Mouse (Mus musculus) urinary bladder, postnatal 25 days (tissue): ENCODE data around the gene Ptprm.
A peak's percentile ranks its signal among the peaks of the same experiment; 100 is the strongest.

ENCODE experiments used
- DNase-seq: peaks from one replicate; pipeline ENCODE4 v3.0.0; 2022; ENCODE audit warnings: low spot score

Gene Ptprm

DNA sequence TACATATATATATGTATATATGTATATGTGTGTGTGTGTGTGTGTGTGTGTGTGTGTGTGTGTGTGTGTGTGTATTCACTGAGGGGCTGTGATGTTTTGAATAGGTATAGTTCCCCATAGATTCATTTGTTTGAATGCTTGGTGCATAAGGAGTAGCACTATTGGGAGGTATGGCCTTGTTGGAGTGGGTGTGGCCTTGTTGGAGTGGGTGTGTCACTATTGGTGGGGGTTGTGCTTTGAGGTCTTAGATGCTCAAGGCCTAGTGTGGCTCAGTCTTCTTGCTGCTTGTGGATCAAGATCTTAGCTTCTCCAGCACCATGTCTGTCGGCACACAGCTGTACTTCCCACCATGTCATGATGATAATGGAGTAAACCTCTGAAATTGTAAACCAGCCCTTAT lies 138.9 kb downstream of the Ptprm start:
- no peak for DNase-seq

DNA sequence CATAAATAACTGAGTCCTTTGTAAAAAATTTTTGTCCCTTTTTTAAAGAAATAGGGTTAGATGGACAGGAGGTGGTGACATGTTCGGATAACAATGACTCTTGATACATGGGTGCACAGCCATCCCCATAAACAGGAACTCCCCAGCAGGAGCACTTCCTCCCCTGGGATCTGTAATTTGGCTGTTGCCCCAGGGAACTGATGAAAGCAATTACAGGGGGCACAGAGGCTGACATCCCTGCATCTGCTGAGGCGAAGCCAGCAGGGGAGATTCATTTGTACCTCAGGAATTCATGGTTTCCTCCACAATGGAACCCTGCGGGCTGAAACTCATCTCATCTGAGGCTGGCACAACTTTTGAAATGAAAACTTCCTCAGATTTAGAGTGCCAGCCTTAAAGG lies 140.5 kb downstream of the Ptprm start:
- DNase-seq, result no peak

DNA sequence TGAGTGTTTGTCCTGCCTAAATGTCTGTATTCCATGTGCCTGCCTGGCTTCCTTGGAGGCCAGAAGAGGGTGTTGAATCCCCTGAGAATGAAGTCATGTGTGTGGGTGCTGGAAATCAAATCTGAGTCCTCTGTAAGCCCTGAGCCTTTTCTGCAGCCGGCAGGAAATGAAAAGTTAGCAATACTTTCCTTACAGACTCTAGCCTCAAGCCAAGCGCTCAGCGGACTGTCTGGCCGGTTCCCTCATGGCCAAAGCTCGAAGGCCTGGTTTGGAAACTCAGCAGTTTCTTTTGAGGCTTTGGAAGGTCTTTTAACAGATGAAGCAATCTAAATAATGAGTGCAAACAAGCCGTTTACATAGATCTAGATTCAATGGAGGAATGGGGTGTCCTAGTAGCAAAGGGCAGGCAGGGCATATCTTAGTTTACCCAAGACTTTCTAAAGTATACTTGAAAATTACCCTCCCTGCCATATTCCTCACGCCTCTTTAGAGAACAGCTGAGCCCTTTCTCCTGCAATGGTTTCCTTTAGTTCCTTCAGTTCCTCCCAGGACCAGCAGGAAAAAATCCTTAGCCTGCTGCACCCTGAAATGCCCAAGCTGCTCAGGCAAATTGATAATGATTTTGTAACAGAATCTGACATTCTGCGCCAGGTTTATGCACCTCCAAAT lies 144.4 kb downstream of the Ptprm start:
- no peak for DNase-seq

DNA sequence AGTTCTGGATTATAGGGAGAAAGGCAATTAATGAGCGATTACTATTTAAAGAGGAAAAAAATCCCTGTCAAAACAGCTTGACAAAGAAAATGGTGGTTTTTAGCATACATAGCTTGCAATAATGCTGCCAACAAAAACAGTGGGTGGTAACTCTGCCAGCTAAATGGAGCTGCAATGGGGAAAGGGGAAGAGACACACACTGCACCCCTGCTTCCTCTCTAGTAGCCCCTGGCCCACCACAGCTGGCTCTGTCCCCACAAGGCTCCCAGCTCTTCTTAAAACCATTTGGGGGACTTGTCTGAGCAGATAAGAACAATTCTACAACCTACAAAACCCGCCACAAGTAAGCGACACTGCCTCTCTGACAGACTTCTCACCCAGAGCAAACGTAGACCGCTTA lies 145.7 kb downstream of the Ptprm start:
- no peak for DNase-seq

DNA sequence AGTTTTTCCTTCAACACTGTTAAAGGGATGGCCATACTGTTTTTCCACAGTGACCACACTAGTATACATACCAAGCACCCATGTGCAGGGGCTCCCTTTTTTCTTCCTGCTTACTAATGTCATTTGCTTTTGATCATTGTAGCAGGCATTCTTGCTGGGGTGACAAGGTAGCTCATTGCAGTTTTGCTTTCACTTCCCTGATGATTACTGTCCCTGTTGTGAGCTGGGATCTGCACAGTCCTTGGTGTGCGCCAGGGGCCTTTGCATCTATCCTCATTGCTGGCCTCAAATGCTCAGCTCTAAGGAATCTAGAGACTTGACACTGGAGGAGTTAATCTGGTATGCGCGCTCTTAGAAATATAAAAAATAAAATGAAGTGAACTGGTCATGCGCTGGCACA lies 147.3 kb downstream of the Ptprm start:
- no peak for DNase-seq

DNA sequence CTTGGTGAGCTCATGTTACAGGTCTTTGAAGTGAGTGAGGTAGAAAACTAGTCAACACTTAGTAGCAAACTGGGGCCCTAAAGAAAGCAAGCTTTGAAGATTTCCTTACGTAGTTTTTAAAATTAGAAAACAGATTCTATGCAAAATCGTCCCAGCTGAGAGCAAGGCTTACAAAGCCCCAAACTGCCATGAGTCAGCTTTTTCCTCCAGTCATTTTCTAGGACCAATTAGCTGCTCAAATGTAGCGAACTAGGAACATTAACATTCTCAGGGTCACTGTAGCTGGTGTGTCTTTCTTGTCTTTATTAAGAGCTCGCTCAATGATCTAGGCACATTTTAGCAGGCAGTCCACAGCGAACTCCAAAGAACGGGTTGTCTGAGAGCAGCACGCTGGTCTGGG lies 153.1 kb downstream of the Ptprm start:
- no peak for DNase-seq

DNA sequence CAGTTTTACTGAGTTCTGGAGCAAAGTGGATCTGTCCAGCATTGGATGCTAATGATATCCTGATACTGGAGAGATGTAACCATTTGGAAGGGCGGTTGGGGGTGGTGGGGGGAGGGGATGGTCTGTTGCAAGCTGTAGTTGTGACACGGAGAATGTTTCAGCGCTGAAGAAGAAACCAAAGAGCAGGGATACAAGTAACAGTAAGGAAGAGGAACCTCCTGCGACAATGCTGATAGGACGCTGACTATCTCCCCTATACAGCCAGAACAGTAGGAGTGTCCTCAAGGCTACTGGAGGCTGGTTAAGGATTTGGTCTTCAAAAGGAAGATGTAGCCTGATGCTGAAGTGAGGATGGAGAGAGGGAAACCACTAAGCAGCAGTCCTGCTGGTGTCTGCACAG lies 160.5 kb downstream of the Ptprm start:
- no peak for DNase-seq

DNA sequence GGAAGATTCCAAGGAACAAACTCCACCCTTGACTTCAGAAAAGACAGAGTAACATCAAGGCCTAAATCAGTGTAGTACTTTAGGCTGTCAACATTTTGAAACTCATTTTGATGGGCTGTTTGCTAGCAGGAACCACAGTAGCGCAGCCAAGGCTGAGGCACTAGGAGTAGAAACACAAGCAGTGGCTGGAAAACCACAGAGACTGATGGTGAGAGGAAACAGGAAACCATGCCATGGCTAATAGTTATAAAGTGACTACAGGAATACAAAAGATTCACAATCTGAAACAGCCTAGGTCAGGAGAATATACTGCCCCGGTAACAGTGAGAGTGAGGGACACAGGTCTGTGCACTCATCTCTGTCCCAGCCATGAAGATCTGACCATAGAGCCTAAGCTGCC lies 165.7 kb downstream of the Ptprm start:
- no peak for DNase-seq

DNA sequence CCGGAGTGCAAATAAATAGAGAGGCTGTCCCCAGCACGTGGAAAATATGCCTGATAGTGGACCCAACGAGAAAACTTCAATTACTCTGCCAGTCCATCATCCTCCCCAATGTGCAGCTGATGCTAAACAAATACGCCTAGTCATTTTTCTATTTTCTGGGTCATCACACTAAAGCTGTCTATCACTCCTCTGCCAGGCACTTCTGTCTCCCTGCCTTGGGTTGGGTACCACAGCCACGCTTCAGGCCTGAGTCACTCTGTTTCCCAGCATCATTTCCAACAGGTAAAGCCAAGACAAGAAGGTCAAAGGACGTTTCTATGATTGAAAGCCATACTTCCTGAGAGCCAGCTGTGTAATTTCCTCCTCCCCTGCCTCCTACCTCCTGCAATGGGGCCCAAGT lies 167.4 kb downstream of the Ptprm start:
- DNase-seq, result no peak

DNA sequence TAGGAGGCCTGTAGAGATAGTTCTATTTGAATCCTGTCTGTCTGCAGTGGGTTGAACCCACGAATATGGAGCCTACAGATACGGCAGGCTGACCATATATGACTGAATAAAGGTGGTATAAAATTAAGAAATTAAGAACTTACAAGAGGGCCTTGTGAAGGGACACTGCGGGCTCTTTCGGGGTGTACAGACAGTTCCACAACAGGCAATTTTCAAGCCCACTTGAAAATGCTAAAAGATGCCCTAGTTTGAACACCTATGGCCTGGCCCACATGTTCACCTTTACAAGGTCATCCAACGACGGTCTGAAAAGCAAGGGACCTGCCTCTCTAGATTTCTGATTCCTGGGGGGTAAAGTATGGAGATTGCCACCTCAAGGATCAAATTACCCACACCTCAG lies 168.3 kb downstream of the Ptprm start:
- DNase-seq, result no peak

DNA sequence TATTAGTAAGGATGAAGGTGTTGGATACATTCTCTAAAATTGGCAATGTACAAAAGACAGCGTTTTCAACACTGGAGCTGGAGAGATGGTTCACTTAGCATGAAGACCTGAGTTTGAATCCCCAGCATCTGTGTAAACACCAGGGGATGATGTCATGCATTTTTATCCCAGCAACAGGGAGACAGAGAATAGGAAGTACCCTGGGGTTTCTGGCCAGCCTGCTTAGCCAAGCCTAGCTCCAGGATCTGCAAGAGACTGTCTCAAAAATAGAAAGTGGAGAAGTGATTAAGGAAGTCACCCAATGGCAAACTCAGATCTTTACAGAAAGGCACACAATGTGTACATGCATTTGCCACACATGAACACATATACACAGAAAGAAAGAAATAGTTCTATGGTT lies 174.8 kb downstream of the Ptprm start:
- no peak for DNase-seq

DNA sequence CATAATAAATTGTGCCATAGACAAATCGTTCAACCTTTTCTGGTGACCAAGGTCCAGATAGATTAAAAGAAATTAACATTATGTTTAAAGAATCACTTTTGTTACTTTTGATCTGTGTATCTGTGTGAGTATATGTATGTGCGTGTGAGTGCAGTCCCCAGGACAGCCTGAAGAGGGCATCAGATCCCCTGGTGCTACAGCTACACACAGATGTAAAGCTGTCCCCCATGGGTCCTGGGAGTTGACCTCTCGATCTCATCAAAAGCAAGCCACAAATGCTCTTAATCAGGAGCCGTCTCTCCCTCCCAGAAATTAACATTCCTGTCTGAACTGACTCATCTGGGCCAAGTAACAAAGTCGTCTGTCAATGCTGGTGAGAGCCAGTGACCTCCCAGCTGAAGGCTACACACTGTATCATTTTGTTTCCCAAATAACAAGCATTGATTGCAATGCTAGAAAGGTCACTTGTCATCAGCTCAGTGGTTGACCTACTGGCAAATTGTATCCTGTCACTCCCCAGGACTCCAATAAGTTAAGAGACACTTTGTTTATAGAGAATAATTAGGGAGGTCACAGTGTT lies 175.5 kb downstream of the Ptprm start:
- no peak for DNase-seq

DNA sequence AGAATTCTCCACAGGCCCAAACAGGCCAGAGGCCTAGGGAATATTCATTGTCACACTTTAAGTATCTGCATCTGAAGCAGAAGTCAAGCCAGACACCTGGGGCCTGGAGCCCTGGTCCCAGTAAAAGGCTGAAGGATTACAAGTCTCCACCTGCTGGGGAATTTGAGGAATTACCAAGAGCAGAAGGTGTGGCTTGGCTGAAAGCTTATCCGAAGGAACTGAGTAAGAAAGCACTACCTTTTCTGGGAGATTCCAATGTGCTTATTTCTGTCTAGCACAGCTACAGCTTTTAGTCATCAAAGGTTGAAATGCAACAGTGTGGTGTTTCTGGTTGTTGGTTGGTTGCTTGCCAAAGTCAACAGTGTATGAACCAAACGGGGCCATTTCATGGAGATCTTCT lies 178.4 kb downstream of the Ptprm start:
- DNase-seq, result peak; percentile 11

DNA sequence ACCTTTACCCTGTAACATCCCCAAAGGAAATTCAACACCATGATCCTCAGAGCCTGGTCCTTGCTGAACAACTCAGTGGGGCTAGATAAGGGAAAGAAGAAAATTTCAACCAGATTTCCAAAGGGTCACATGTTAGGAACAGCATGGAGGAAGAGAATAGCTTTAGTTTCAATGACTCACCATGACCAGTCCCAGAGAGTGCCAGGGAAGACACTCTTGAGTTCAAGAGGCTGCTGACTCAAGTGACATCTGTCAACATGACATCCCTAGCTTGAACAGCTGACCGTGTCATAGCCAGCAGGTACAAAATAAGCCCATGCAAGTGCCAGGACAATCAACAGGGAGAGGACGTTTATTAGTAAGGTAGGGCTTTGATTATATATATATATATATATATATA lies 182.9 kb downstream of the Ptprm start:
- no peak for DNase-seq

DNA sequence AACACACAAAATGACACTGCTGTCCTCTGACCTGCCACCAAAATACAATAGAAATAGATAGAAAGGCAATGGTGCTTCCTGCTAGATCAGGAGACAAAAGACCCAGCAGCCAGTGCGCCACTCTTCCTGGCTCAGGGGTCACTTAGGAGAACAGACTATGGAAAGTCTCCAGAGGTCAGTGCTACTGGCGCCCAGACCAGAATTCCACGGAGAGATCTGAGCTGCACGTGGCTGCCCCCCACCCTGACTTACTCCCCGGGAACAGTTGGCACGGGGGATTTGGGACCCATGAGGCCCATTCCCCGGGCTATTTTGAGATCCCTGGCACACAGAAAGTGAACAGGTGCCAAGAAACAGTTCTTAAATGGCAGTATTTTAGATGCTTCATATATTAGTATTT lies 183.6 kb downstream of the Ptprm start:
- no peak for DNase-seq

DNA sequence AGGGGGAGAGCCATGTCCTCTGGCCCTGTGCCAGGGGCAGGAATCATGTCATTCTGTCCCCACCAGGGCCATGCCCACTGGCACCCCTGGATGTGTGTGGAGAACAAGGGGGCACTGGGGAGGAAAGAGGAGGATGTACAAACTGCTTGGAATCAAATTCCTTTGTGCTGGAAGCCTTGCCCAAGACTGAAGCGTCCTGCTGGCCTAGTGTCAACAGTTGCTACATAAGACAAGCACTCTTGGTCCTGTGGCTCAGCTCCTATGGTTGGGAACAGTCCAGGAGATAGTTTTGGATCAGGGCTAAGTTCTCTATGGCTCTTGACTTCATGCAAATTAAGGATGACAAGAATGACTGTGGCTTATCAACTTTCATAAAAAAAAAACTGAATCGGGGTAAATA lies 188.4 kb downstream of the Ptprm start:
- no peak for DNase-seq

DNA sequence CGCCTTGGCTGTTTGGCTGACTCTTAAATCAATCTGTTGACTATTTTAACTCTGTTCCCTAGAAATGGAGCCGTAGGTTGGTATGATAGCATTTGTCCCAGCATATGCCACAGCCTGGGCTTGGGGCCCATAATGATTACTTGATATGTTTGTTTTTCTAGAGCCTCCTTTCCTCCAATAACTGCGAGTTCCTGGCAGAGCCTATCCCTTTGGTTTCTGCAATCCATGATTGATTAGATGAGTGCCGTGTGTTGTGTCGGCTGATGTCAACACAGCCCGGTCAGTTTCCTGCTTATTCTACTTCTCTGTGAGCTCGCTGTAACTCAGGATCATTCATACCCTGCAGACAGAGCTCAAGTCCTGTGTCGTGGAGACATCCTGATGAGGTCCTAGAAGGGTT lies 194.6 kb downstream of the Ptprm start:
- no peak for DNase-seq

DNA sequence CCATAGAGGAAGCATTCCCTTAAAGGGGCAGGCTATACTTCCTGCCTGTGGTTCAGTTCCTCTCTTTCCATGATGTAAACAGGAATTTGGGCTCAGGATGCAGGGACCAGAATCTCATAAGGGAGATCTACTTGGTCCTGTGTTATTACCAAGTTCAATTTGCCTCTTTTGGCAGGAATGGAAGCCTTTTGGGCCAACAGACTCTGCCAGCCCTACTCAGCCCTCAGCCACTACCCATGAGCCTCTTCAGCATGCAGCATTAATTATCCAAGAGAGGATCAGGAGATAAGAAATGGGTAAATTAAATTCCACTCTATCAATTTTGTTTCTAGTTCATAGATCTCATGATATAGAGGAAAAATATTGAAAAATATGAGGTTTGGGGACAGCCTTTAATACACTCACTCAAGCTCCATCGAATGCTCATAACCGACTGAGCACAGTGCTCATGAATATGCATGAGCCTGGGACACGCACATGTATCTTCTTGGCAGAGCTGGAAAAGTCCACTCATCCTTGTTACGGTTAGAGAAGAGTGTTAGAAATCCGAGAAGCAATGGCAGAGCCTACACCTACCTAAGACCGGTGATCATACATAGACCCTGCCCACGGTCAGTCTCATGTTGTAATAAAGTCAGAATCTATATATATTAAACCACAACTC lies 197.0 kb downstream of the Ptprm start:
- DNase-seq, result no peak

DNA sequence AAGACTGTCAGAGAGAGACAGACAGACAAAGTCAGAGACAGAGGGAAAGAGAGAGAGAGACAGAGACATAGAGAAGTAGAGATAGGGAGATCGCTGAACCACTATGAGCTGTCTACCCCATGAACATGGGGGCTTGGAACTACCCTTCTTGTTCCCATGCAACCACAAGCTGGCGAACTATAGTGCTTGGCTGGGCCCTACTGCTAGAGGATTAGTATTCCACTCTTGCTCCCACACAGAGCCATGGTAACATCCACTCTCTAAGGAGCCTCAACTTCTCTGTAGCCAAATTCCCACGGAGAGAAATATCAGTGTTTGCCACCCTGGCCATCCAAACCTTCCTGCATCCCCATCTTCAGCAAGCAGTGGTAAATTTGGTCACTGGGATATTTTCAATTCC lies 202.0 kb downstream of the Ptprm start:
- no peak for DNase-seq

DNA sequence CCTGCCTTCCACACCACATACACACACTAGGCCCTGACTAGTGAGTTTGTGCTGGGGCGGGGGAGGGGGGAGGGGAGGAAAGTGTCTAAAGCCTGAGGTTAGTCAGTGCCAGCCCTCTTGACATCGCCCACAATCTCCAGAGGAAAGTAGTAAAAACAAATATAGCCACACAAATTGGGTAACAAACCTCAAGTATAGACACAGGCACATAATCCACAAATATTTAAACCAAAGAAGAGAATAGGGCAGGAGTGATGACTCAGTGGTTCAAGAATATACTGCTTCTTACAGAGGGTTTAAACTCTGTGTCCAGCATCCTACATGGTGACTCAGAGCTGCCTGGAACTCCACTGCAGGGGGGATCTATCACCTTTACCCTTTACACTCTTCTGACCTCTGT lies 203.8 kb downstream of the Ptprm start:
- DNase-seq, result no peak

DNA sequence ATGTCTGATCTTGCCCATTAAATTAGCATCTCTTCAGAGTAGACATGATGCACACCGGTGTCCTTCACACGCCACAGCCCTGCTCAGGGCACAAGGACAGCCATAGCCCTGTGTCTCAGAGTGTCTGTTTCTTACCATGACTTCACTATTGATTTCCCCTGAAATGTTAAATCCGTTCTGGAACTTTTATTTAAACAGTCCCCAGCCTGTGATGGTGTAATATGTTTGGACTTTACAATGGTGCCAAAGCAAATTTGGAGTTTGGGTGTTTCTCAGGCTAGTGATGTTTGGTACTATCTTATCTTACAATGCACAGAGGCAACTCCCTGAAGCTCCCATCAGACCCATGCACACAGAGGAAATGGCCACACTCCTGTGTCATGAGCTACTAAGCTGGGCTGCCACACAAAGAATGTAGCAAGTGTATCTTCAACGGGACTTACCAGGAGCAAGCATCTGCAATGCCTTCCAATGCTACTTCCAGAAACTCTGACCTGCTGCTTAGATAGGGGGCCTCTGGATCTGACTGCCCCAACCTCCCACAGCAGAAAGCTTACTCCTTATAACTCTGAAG lies 212.0 kb downstream of the Ptprm start:
- no peak for DNase-seq

DNA sequence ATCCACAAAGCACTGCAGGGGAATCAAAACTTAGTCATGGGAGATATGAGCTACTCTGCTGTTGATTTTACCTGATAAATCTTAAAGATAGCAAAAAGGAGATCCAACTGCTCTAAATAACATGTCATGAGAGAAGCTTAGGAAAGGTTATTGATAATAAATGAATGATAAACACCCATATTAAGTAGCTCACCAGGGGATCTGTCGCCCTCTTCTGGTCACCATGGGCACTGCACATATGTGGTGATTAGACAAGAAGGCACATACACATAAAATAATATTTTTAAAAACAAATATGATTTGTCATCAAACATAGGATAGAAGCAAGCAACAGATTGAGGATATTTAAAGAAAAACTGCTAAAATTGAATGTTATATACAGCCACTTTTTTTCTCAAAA lies 213.8 kb downstream of the Ptprm start:
- no peak for DNase-seq

DNA sequence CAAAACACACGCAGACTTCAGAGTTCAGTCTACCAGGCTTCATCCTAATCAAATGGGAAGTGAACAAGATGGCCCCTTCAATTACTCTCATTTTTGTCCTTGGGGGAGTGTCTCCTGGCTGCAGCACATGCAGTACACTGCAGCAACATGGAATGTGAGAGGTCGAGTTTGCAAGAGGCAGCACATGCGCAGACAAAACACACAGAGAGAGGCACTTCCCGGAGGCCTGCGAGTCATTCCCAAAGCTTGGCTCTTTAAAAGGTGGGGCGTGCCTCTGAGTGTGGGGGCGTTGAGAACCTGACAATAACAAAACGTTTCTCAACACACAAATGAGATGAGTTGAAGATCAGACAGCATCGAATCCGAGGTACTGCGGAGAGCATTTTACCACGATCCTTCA lies 215.3 kb downstream of the Ptprm start:
- no peak for DNase-seq

DNA sequence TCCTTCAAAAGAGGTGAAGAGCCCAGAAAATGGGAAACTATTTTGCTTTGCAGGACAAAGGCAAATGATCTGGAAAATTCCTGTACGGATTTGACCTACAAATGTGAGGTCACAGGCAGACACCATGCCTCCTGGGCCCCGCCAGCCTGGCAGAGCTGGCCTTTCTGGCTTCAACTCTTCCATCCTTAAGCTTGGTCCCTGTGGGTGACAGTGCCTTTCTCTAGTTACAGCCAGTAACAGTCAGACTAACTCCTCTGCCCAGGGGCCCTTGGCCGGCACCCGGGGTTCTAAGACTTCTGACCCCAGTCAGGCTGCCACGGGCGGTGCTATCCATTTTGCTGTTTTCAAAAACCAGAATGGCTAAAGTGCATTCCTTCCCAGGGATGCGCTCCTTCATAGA lies 217.4 kb downstream of the Ptprm start:
- no peak for DNase-seq
